Mouse (Mus musculus): ENCODE results near the gene Atf7ip. TPM values are rescaled to one million over a fixed set of nuclear protein-coding genes. Genes with fewer than 3 reads are reported as not detected.

Gene Atf7ip
- total RNA-seq, 4 experiments from 2014 or later, result 94.0 to 124 (median 106) TPM

DNA sequence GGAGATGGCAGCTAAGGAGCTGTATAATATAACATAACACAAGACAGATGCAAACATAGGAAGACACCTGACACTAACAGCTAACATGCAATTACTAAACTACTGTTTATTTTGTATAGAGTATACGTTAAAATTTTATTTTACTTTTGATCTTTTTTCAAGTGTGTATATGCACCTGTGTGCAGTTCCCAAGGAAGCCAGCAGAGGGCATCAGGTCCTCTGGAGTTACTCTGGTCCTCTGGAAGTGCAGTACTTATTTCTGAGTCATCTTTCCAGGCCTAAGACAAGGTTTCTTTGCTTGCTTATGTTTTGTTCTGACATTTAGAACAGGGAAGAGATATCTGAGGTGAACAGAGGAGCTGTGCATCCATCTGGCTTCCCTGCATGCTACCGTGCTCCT lies 138.2 kb downstream of the Atf7ip start:
- DNase-seq (ENCODE audit: low spot score in 2 of 2), result no peak

DNA sequence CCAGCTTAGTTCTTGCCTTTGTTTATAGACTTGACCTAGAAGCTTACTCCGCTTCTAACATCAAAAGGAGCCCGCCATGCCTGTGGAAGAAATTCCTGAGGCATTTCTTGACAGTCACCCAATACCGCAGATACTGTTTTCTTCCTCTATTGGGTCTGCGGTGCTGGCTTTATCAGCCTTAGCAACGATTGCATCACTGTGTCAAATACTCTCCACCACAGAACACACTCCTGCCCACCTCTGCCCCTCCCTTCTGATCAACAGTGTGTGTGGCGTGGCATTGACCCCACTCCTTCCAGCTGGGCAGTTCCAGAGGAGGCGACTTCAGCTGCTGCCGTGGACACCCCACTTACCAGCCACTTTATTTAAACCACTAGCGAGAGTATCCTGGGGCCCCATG lies 139.8 kb downstream of the Atf7ip start:
- DNase-seq (ENCODE audit: low spot score in 2 of 2), result no peak

DNA sequence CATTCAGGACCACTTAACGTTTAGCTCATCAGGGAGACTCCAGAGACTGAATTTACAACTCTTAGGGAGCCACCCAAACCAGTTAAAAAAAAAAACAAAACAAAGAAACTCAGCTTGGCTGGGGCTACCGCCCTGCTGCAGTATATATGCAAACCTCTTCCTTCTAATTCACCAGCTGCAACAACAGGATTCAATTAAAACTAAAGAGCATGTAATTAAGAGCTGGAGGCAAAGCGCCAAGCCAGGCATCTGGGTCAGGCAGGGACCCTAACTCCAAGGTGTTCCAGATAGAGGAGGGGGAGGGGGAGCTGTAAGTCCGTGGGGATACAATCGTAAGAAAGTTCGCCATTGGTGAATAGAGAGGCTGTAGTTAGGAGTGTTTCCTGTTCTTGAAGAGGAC lies 140.2 kb downstream of the Atf7ip start:
- no peak for DNase-seq (ENCODE audit: low spot score in 2 of 2)

DNA sequence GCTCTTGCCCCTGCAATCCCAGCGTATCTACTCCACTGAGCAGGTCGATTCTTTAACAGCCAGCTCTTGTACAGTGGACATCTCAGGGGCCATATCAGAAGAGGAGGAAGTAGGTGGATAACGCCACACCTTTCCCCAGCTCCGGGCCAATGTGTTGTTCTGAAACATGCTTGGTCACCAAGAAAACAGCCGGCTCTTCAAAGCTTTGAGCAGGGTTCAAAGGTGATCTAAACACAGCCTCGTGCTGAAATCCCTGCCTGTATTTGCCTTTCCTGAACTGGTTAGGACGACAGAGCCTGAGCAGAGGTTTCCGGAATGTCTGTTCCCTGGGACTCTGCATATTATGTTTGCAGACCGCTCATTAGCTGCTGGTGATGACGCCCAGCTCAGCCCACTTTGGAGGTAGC lies 141.5 kb downstream of the Atf7ip start:
- no peak for DNase-seq (ENCODE audit: low spot score in 2 of 2)

DNA sequence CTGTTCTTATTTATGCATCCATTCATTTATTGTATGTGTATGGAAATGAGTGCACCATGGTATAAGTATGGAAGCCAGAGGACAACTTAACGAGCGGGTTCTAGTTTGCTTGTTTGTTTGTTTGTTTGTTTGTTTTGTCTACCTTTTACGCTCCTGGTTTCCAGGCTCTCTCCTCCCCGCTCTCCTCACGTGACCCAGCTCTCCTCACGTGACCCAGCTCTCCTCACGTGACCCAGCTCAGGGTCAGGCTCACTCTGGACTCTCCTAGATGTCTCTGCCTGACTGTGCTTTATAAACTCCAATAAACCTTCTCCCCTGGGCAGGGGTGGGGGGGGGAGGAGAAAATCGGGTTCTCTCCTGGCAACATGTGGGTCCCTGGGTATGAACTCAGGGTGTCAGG lies 144.7 kb downstream of the Atf7ip start:
- DNase-seq (ENCODE audit: low spot score in 2 of 2), result no peak

DNA sequence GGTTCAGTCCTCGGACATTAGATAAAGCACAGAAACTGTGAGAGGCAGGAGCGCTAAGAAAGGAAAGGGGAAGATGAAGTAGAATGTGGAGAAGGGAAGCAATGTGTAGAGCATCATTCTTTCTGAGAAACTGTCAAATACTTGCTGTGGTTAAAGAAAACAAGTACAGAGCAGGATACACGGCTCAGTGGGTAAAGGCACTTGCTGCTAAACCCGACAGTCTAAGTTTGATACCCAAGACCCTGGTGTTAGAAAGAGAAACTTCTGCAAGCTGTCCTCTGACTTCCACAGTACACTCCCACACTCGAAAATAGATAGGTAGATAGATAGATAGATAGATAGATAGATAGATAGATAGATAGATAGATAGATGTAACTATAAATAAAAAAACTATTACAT lies 147.4 kb downstream of the Atf7ip start:
- no peak for DNase-seq (ENCODE audit: low spot score in 2 of 2)

DNA sequence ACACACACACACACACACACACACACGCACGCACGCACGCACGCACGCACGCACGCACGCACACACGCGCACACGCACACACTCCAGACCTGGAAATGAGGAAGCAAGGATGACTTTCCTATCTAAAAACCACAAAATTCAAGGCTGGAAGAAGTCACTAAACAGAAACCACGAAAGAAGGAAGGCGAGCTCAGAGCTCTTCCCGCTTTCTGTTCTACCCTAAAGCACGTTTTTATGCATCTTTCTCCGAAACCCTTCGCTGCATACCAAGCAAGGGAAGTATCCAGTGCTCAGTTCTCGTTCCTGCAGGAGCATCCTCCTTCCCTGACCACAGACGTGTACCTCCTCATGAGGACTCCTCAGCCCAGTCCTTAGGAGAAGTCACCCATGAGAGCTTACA lies 148.5 kb downstream of the Atf7ip start:
- no peak for DNase-seq (ENCODE audit: low spot score in 2 of 2)

DNA sequence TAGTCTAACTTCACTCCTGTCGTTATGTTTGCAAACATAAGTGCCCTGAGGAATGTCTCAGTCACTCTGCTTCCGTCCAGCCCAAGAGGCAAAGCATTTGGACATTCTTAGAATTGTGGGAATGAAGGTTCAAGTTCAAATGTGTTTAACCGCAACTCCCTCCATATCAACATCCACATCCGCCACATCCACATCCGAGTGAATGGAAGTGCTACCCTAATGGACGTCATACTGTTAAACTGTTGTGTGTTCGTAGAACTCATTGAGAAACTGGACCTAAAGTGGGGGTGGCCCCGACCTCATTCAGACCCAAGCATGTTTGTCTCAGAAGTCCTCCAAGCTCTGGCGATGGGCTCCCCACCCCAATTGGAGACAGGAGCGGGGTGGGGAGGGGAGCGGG lies 149.8 kb downstream of the Atf7ip start:
- no peak for DNase-seq (ENCODE audit: low spot score in 2 of 2)

DNA sequence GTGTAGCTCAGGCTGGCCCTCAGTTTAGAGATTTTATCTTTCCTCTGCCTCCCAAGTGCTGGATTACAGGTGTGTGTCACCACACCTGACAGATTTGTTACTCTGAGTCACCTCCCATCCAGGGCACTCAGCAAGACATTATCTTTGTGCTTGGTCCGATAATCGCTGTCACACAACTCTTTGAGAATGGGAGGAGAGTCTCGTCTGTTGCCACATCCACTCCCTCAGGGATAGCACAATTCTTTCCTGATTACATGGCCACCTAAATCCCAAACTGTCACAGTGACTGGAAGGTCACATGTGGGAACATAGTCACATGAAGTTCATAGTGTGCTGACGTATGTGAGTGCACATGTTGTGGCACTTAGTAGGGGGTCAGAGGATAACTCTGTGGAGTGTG lies 152.3 kb downstream of the Atf7ip start:
- no peak for DNase-seq (ENCODE audit: low spot score in 2 of 2)

DNA sequence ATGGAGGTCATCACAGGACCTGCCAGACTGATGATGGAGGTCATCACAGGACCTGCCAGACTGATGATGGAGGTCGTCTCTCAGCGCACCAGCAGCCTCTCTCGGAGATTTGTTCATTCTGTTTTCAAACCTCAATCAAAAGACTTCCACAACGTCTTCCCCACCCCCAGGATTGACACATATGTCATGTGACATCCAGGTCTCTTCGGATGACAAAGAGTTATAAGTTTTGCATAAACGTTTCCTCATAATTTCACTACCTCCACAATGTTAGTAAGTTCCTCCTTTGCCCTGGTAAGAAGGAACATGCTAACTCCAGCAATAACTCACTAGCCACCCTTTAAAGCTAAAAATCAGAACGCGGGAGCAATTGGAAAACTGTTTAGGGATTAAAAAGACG lies 153.3 kb downstream of the Atf7ip start:
- no peak for DNase-seq (ENCODE audit: low spot score in 2 of 2)

Other genes starting within 250 kb of the Atf7ip start
- gene Gm8994, start 178.6 kb upstream of the Atf7ip start, total RNA-seq (2022), result not detected
- gene E330021D16Rik, start 90.6 kb upstream of the Atf7ip start, total RNA-seq (2022), result not detected
- under 1 TPM in 2 of 4 experiments, not detected in 2; 0.30 to 0.32 TPM for gene Plbd1, start 155.8 kb downstream of the Atf7ip start, total RNA-seq (2022)